Mouse (Mus musculus) megakaryocyte-erythroid progenitor cell, adult 5 weeks (primary cell): ENCODE results near the gene Calm1. TPM values are rescaled to one million over a fixed set of nuclear protein-coding genes. Genes with fewer than 3 reads are reported as not detected.

Source experiments
- polyA plus RNA-seq: library from polyadenylated mRNA; stranded (reverse); fragments of >175 nt; gene quantifications from 2 replicates; pipeline ENCODE4 v1.2.3, GENCODE M21; 2012

The Calm1 gene
- polyA plus RNA-seq: 685 and 838 TPM in 2 replicates

GRCm38 (mm10) chr12:100198967-100199660 lies at the start of gene Calm1:
Gene Calm1 (plus strand): TSS chr12:100199435.

GRCm38 (mm10) chr12:100159261-100159975 lies 39.8 kb upstream of the Calm1 start, which contains the start of gene Nrde2:
Gene Nrde2 (minus strand): TSS chr12:100159653.

Other genes starting within 250 kb of the Calm1 start
- gene Kcnk13, start 234.9 kb upstream of the Calm1 start, polyA plus RNA-seq: 0.11 and 0.16 TPM in 2 replicates
- gene Psmc1, start 89.3 kb upstream of the Calm1 start, polyA plus RNA-seq: 28.5 and 40.8 TPM in 2 replicates
- 8.3 and 9.9 TPM in 2 replicates for gene Nrde2, start 39.8 kb upstream of the Calm1 start, polyA plus RNA-seq